Mouse (Mus musculus) v-Abl transformed pro-B cells (cell line): Measurements from ENCODE around the gene Fcnb.

ENCODE experiments used
- in situ Hi-C, 2 experiments: fragments of 400-800 bp; cut with MboI; formaldehyde crosslinking; loops; one replicate each; pipeline ENCODE4 v1.15.1; 2025; ENCODE audit not compliant: unreplicated experiment in 2 of 2

Fcnb gene

DNA sequence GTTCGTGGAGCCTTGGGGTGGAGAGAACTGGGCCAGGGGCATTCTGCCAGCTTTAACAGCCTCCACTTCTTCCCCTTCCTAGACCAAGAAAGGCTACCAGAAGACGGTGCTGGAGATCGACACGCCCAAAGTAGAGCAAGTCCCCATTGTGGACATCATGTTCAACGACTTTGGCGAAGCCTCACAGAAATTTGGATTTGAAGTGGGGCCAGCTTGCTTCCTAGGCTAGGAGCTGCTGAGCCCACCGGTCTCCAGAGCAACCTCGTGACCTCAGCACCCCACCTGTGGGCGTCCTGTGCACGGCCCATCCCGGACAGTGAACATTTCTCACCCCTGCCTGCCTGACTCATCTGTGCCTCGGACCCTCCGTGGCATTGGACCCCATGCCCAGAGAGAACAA, 47.9 kb downstream of the Fcnb start:
- in situ Hi-C loops: no loop called here

DNA sequence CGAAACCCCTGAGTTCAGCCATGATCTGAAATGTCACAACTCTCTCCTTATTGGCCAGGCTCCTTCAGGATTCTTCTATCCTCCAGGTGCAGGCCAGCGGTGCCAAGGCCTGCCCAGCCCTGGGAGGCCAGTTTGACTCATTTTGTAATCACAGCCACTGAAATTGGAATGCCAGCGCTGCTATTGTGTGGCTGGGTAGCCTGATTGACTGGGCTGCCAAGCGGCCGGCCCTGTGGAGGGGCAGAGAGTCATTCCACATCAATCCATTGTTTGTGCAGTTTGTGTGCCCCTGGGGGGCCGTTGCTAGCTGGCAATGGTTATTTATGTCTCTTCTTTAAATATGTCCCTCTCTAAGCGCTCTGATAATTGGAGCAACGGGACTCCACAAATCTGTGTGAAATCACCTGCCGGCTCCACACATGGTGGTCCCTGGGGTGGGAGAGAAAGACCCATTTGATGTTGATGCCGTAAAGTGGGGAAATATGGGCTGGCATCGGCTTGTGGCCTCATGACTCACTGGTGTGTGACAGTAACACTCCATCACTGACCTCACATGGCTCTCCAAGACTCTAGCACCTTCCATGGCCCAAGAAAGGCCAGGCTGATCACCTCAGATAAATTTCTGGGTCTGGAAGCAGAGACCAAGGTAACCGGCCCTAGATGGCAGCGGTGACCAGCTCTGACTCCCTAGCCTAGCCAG, 50.5 kb downstream of the Fcnb start:
- in situ Hi-C loops: no loop called here

DNA sequence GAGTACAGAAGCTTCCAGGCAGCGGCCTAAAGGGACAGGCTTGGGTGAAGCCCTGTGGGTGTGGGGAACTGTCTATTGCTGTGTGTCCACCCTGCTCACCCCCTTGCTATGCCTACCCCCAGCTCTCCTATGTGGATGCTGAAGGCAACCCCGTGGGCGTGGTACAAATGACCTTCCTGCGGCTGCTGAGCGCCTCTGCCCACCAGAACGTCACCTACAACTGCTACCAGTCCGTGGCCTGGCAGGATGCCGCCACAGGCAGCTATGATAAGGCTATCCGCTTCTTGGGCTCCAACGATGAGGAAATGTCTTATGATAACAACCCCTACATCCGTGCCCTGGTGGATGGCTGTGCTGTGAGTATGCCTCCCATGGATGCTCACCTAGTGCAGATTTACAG, 52.2 kb downstream of the Fcnb start:
- in situ Hi-C loops: no loop called here

DNA sequence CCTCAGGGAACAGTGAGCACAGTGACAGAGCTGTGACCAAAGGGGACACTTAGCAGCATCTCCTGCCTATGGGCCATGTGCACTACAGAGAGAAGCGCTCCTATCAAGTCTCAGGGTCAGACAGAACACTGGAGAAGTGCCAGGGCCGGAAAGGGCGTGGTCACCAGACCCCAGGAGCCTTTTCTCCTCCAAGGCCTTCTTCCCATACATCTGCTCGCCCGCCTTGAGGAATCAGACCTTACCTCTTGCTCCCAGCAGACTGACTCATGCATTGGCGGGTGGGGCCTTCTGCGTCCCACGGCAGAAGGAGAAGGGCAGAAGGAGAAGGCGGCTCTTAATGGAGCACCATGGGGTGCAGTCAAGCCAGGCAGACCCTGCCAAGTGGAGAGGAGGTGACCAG, 52.8 kb downstream of the Fcnb start:
- in situ Hi-C loops: no loop called here
